Mouse (Mus musculus): ENCODE results near the gene Naaladl2. TPM values are rescaled to one million over a fixed set of nuclear protein-coding genes. Genes with fewer than 3 reads are reported as not detected.
A peak's percentile ranks its signal among the peaks of the same experiment; 100 is the strongest.

Naaladl2 gene
- polyA plus RNA-seq, 1 experiment from 2014 or later, result 6.4 TPM

DNA sequence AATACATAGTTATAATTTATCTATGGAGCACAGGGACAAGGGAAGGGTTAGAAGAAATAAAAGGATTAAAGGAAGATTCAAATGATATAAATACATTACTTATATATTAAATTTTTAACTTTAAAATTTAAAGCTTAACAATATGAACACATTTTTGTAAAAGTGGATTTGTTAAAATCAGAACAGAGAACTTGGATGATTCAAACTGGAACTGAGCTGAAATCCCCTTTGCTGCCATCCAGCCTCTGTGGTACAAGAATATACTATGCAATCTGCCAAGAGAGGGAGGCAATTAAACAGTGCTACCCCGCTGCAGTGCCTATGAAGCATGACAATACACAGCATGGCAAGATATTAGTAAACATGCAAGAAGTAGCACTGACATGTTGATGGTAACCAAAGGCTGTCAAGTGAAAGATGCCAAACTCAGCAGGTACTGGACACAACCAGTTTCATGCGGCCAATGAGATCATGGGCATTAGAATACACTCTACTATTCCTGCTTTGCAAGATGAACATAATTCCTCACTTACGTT is 238.6 kb downstream of the Naaladl2 start:
- Histone ChIP-seq H3K4me2 (replicated peaks; ENCODE audit: low read depth, low read length) (no peak overlapping the region), H3K27me3 (ENCODE audit: control insufficient read depth, insufficient read depth, low read length) (no peaks in the 10 kb centered on the region), H3K27ac (ENCODE audit: low read length) (no peak overlapping the region), H3K4me1 (ENCODE audit: control insufficient read depth, insufficient read depth, low read length) (no peaks in the 10 kb centered on the region), H3K36me3 (ENCODE audit: control insufficient read depth, insufficient read depth, low read length) (no peaks in the 10 kb centered on the region), H3K9me3 (ENCODE audit: control insufficient read depth, low read depth, low read length) (no peaks in the 10 kb centered on the region), H3K4me3 (ENCODE audit: low read depth, low read length) (no peak overlapping the region), H3K9ac (replicated peaks; ENCODE audit: low read depth, low read length) (no peak overlapping the region)
- WGBS, result 82% methylated on average over 3 of the region's 3 CpGs
- ATAC-seq (ENCODE audit: insufficient number of reproducible peaks, insufficient read depth, low FRiP score, low read depth), result no peak

DNA sequence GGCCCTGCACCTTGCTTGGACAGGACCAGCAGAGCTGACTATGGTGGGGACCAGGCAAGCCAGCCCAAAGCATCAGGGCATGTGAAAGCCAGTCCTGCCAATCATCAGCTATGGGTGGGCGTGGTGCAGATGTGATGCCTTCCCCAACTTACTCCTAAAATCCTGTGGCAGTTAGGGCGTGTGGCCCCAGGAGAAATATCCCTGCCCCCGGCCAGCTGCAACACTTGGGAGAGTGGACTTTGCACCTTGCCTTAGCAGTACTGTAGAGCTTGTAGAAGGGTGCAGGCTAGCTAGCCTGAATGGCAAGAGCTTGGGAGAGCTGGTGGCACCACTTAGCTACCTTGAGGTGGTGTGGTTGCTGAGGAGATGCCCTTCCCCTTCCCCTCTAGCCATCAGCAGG is 255.3 kb downstream of the Naaladl2 start:
- H3K27ac ChIP-seq (ENCODE audit: low read length), result no peak overlapping the region
- no peaks in the 10 kb centered on the region for H3K36me3 ChIP-seq (ENCODE audit: control insufficient read depth, insufficient read depth, low read length)
- no peaks in the 10 kb centered on the region for H3K27me3 ChIP-seq (ENCODE audit: control insufficient read depth, insufficient read depth, low read length)
- no peaks in the 10 kb centered on the region for H3K4me1 ChIP-seq (ENCODE audit: control insufficient read depth, insufficient read depth, low read length)
- WGBS, result 77% methylated on average over 3 of the region's 3 CpGs
- no peak for ATAC-seq (ENCODE audit: insufficient number of reproducible peaks, insufficient read depth, low FRiP score, low read depth)
- H3K9ac ChIP-seq (replicated peaks; ENCODE audit: low read depth, low read length), result no peak overlapping the region
- H3K4me2 ChIP-seq (replicated peaks; ENCODE audit: low read depth, low read length), result no peak overlapping the region
- no peaks in the 10 kb centered on the region for H3K9me3 ChIP-seq (ENCODE audit: control insufficient read depth, low read depth, low read length)
- H3K4me3 ChIP-seq (ENCODE audit: low read depth, low read length), result no peak overlapping the region

DNA sequence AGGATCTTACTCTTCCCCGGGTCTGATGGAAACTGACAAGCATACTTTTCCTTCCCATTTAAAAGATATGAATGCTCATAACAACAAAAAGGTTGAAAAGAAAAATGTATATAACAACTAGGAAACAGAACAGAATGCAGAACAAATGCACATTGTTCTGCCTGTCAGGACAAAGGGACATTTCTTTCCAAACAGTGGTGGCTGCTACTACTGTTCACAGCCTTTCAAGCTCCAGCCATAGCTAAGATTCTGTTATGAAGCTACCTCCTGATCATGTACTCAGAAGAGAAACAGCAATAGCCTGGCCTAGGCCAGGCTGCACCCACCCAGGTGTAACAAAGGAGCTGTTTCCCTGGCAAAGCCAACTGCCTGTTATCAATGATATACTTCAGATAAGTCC is 271.8 kb downstream of the Naaladl2 start:
- Histone ChIP-seq H3K4me3 (ENCODE audit: low read depth, low read length) (no peak overlapping the region), H3K9ac (replicated peaks; ENCODE audit: low read depth, low read length) (no peak overlapping the region), H3K36me3 (ENCODE audit: control insufficient read depth, insufficient read depth, low read length) (no peaks in the 10 kb centered on the region), H3K9me3 (ENCODE audit: control insufficient read depth, low read depth, low read length) (no peaks in the 10 kb centered on the region), H3K4me2 (replicated peaks; ENCODE audit: low read depth, low read length) (no peak overlapping the region), H3K27me3 (ENCODE audit: control insufficient read depth, insufficient read depth, low read length) (no peaks in the 10 kb centered on the region), H3K27ac (ENCODE audit: low read length) (no peak overlapping the region), H3K4me1 (ENCODE audit: control insufficient read depth, insufficient read depth, low read length) (no peaks in the 10 kb centered on the region)
- no peak for ATAC-seq (ENCODE audit: insufficient number of reproducible peaks, insufficient read depth, low FRiP score, low read depth)
- 85% methylated on average over 1 of the region's 1 CpGs for WGBS

DNA sequence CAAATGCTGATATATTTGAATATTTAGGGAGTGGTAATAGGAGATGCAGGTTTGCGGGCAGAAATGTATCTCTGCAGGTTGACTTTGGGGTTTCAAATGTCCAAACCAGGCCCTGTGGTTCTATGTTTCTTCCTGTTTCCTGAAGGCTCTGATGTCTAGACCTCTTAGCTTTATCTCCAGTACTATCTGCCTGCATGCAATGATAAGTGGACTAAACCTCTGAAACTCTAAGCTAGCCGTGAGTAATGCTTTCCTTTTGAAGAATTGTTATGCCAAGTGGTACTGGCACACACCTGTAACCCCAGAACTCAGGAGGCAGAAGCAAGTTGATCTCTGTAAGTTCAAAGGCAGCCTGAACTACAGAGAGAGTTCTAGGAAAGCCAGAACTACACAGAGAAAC is 291.1 kb downstream of the Naaladl2 start:
- Histone ChIP-seq H3K27me3 (ENCODE audit: control insufficient read depth, insufficient read depth, low read length) (no peaks in the 10 kb centered on the region), H3K36me3 (ENCODE audit: control insufficient read depth, insufficient read depth, low read length) (no peaks in the 10 kb centered on the region), H3K4me1 (ENCODE audit: control insufficient read depth, insufficient read depth, low read length) (no peaks in the 10 kb centered on the region), H3K4me2 (replicated peaks; ENCODE audit: low read depth, low read length) (no peak overlapping the region), H3K4me3 (ENCODE audit: low read depth, low read length) (no peak overlapping the region), H3K9ac (replicated peaks; ENCODE audit: low read depth, low read length) (no peak overlapping the region), H3K9me3 (ENCODE audit: control insufficient read depth, low read depth, low read length) (no peaks in the 10 kb centered on the region), H3K27ac (ENCODE audit: low read length) (no peak overlapping the region)
- WGBS, result 69% methylated on average over 2 of the region's 2 CpGs
- no peak for ATAC-seq (ENCODE audit: insufficient number of reproducible peaks, insufficient read depth, low FRiP score, low read depth)

DNA sequence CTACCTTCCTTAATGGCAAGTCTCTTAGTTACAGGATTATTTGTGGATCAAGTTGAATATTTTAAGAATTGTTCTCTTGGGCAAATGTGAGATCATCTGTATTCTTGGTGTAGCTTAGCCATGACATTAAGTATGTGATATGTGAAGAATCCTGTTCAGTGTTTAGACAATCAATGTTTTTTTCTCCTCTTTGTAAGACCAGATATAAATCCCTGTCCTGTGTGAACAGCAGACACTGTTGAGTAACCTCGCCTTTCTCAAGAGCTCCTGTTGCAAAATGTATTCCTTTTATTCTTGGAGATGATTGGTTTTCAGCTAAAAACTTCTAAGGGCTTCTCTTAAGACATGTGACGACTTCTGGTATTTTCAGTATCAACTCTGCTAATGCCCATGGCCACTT is 347.3 kb downstream of the Naaladl2 start:
- 58% methylated on average over 2 of the region's 2 CpGs for WGBS
- Histone ChIP-seq H3K36me3 (ENCODE audit: control insufficient read depth, insufficient read depth, low read length) (no peaks in the 10 kb centered on the region), H3K4me2 (replicated peaks; ENCODE audit: low read depth, low read length) (no peak overlapping the region), H3K4me1 (ENCODE audit: control insufficient read depth, insufficient read depth, low read length) (no peaks in the 10 kb centered on the region), H3K4me3 (ENCODE audit: low read depth, low read length) (no peak overlapping the region), H3K27me3 (ENCODE audit: control insufficient read depth, insufficient read depth, low read length) (no peaks in the 10 kb centered on the region), H3K9me3 (ENCODE audit: control insufficient read depth, low read depth, low read length) (no peaks in the 10 kb centered on the region), H3K9ac (replicated peaks; ENCODE audit: low read depth, low read length) (no peak overlapping the region), H3K27ac (ENCODE audit: low read length) (no peak overlapping the region)
- no peak for ATAC-seq (ENCODE audit: insufficient number of reproducible peaks, insufficient read depth, low FRiP score, low read depth)

DNA sequence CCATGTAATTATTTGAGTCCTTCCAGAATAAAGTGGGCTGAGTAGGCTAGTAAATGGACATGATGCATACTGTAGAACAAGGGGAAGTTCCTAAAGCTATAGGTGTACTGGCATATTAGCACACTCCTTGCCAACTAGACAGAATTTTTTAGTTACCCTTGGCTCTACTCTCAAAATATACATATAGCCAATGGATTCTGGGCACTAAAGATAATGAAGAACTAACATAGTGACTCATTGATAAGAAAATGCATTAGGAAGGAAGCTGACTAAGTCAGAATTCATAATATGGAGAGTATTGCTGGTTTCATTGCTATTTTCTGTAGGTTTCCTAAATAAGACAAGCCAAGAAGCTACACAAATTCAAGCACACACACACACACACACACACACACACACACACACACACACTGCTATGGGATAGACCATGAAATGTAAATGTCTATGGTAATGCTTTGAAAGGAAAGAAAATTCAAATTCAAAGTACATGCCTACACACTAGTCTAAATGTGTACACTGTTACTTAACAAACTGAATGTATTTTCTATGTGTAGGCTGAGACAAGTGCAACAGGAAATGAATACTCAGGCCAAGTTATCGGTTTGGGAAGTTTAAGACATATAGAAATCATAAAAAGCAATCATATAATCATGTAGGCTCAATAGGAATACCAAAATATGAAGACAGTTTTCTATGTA is 356.5 kb downstream of the Naaladl2 start:
- no peak overlapping the region for H3K4me2 ChIP-seq (replicated peaks; ENCODE audit: low read depth, low read length)
- no peaks in the 10 kb centered on the region for H3K9me3 ChIP-seq (ENCODE audit: control insufficient read depth, low read depth, low read length)
- H3K27me3 ChIP-seq (ENCODE audit: control insufficient read depth, insufficient read depth, low read length), result no peaks in the 10 kb centered on the region
- H3K4me3 ChIP-seq (ENCODE audit: low read depth, low read length), result no peak overlapping the region
- H3K27ac ChIP-seq (ENCODE audit: low read length), result no peak overlapping the region
- 92% methylated on average over 1 of the region's 1 CpGs for whole genome bisulfite sequencing
- H3K4me1 ChIP-seq (ENCODE audit: control insufficient read depth, insufficient read depth, low read length), result no peaks in the 10 kb centered on the region
- no peak overlapping the region for H3K9ac ChIP-seq (replicated peaks; ENCODE audit: low read depth, low read length)
- ATAC-seq (ENCODE audit: insufficient number of reproducible peaks, insufficient read depth, low FRiP score, low read depth), result no peak
- H3K36me3 ChIP-seq (ENCODE audit: control insufficient read depth, insufficient read depth, low read length), result no peaks in the 10 kb centered on the region

DNA sequence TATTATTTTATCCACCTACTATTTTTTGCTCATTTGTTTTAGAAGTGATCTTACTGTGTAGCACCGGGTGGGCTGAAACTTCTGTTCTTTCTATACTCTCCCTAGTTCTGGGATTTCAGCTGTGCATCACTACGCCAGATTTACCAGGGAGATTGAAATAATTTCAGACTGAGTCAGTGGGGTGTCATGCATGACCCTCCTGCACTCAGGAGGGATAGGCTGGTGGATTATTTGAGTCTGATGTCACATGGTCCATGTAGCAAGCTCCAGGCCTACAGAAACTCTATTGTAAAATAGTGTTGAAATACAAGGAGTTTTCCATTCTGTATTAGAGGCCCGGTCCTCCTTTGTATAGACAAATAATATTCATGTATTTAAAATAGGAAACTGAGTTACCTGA is 360.0 kb downstream of the Naaladl2 start:
- Histone ChIP-seq H3K9me3 (ENCODE audit: control insufficient read depth, low read depth, low read length) (no peaks in the 10 kb centered on the region), H3K27ac (ENCODE audit: low read length) (no peak overlapping the region), H3K4me1 (ENCODE audit: control insufficient read depth, insufficient read depth, low read length) (no peaks in the 10 kb centered on the region), H3K9ac (replicated peaks; ENCODE audit: low read depth, low read length) (no peak overlapping the region), H3K36me3 (ENCODE audit: control insufficient read depth, insufficient read depth, low read length) (no peaks in the 10 kb centered on the region), H3K27me3 (ENCODE audit: control insufficient read depth, insufficient read depth, low read length) (no peaks in the 10 kb centered on the region), H3K4me3 (ENCODE audit: low read depth, low read length) (no peak overlapping the region), H3K4me2 (replicated peaks; ENCODE audit: low read depth, low read length) (no peak overlapping the region)
- ATAC-seq (ENCODE audit: insufficient number of reproducible peaks, insufficient read depth, low FRiP score, low read depth), result no peak
- WGBS, result 81% methylated on average over 3 of the region's 3 CpGs

DNA sequence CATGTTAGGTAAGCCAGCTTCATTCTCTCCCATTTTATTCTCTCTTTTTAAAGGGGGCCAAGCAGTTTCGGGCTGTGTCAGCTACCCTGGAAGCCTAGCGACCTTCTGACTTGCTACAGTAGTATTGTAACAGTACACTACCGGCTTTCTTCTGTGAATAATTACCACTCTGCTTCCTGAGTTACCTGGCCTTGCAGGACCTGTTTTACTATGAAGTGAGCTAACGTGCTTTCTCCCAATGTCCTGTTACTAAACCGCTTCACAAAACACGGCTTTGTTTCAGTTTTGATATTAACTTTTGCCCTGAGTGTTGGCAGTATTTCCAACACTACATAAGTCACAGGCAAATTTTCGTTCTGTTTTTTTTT is 360.6 kb downstream of the Naaladl2 start:
- no peak overlapping the region for H3K9ac ChIP-seq (replicated peaks; ENCODE audit: low read depth, low read length)
- peak; percentile 84 for ATAC-seq (ENCODE audit: insufficient number of reproducible peaks, insufficient read depth, low FRiP score, low read depth)
- WGBS, result 38% methylated on average over 7 of the region's 7 CpGs

More for the DNA sequence above, 360.6 kb downstream of the Naaladl2 start:
- Histone ChIP-seq H3K9me3 (ENCODE audit: control insufficient read depth, low read depth, low read length) (no peaks in the 10 kb centered on the region), H3K36me3 (ENCODE audit: control insufficient read depth, insufficient read depth, low read length) (no peaks in the 10 kb centered on the region), H3K4me1 (ENCODE audit: control insufficient read depth, insufficient read depth, low read length) (no peaks in the 10 kb centered on the region), H3K4me3 (ENCODE audit: low read depth, low read length) (peak overlapping the region; percentile 15; the same call in 1 of the 2 replicates), H3K4me2 (replicated peaks; ENCODE audit: low read depth, low read length) (peak overlapping the region; percentile 30), H3K27me3 (ENCODE audit: control insufficient read depth, insufficient read depth, low read length) (no peaks in the 10 kb centered on the region), H3K27ac (ENCODE audit: low read length) (peak overlapping the region; percentile 85)
